Mouse (Mus musculus) liver, embryonic 12.5 days (tissue): ENCODE results near the gene Hipk1. TPM values are rescaled to one million over a fixed set of nuclear protein-coding genes. Genes with fewer than 3 reads are reported as not detected.

Experiments
- ATAC-seq: fragments of 200-750 bp; cut with Nextera tagmentation; 2 replicates; pipeline ENCODE4 v1.8.0; 2017; ENCODE audit warnings: moderate number of reproducible peaks, mild to moderate bottlenecking, moderate library complexity
- H3K27ac ChIP-seq: fragments of 300-500 bp; sonication (generic); 2 replicates; pipeline ENCODE4 v1.5.1; 2016; ENCODE audit warnings: mild to moderate bottlenecking
- H3K27me3 ChIP-seq: fragments of 300-500 bp; sonication (generic); replicated peaks from 2 replicates; pipeline ENCODE4 v1.6.1; 2016; ENCODE audit warnings: mild to moderate bottlenecking, moderate library complexity
- H3K36me3 ChIP-seq: fragments of 300-500 bp; sonication (generic); 2 replicates; pipeline ENCODE4 v1.6.1; 2016; ENCODE audit warnings: mild to moderate bottlenecking, moderate library complexity
- H3K4me1 ChIP-seq: fragments of 300-500 bp; sonication (generic); 2 replicates; pipeline ENCODE4 v1.6.1; 2016
- H3K4me2 ChIP-seq: fragments of 300-500 bp; sonication (generic); 2 replicates; pipeline ENCODE4 v1.6.1; 2016; ENCODE audit warnings: mild to moderate bottlenecking, moderate library complexity
- H3K4me3 ChIP-seq: fragments of 300-500 bp; sonication (generic); 2 replicates; pipeline ENCODE4 v1.5.1; 2016; ENCODE audit warnings: mild to moderate bottlenecking, moderate library complexity
- H3K9ac ChIP-seq: fragments of 300-500 bp; sonication (generic); 2 replicates; pipeline ENCODE4 v1.6.1; 2016; ENCODE audit warnings: mild to moderate bottlenecking, moderate library complexity
- H3K9me3 ChIP-seq: fragments of 300-500 bp; sonication (generic); replicated peaks from 2 replicates; pipeline ENCODE4 v1.6.1; 2016; ENCODE audit warnings: mild to moderate bottlenecking, moderate library complexity
- WGBS: fragments of 180-500 bp; shearing (Covaris S2); methylation state at CpG from one replicate; pipeline ENCODE4 v1.1.7; 2016; ENCODE audit not compliant: insufficient replicate concordance; 5-methylcytosine and 5-hydroxymethylcytosine counted together
- polyA plus RNA-seq: library from polyadenylated mRNA; unstranded; fragments of >200 nt; fragmentation: Nextera tagmentation; extraction: Ambion mirVana; gene quantifications from 2 replicates; pipeline ENCODE4 v1.2.1, GENCODE M21; 2016

Hipk1 gene
- polyA plus RNA-seq, 1 experiment from 2014 or later, result 17.7 TPM

DNA sequence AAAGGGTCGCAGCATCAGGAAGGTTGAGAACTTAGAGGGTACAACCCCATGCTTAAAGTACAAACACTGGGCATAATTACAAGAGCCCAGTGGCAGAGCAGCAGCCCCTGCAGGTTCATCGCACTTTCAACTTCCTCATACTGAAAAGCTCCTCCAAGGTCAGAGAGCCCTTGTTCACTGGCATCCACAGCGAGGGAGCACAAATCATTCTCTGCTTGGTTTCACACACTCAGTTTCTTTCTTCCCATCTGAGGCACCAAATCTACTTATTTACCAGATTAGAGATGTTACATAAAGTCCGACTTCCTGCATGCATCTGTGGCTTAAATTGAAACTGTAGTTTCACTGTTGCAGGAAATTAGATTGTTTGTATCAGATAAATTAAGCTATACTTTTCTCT, 18.5 kb downstream of the Hipk1 start:
- H3K27me3 ChIP-seq, result no peaks in the 10 kb centered on the region
- no peak overlapping the region for H3K4me3 ChIP-seq
- H3K9me3 ChIP-seq, result no peaks in the 10 kb centered on the region
- ATAC-seq, result no peak
- H3K27ac ChIP-seq, result no peak overlapping the region
- H3K9ac ChIP-seq, result no peak overlapping the region
- H3K4me1 ChIP-seq, result peaks cover 10% of the 10 kb centered on the region; the same call in 1 of the 2 replicates
- WGBS, result 69% methylated on average over 4 of the region's 4 CpGs
- H3K36me3 ChIP-seq, result peaks cover 95% of the 10 kb centered on the region
- no peak overlapping the region for H3K4me2 ChIP-seq

- H3K27me3 ChIP-seq, result no peaks in the 10 kb centered on the region
- peaks cover 10% of the 10 kb centered on the region; the same call in 1 of the 2 replicates for H3K4me1 ChIP-seq
- no peak overlapping the region for H3K4me3 ChIP-seq
- no peak overlapping the region for H3K27ac ChIP-seq
- 82% methylated on average over 9 of the region's 9 CpGs for WGBS
- H3K9me3 ChIP-seq, result no peaks in the 10 kb centered on the region
- no peak overlapping the region for H3K4me2 ChIP-seq
- no peak overlapping the region for H3K9ac ChIP-seq
- ATAC-seq, result no peak
- H3K36me3 ChIP-seq, result peaks cover 93% of the 10 kb centered on the region
These were observed 19.7 kb downstream of the Hipk1 start for GRCm38 (mm10) chr3:103771531-103772130.

GRCm38 (mm10) chr3:103766789-103767188, 24.6 kb downstream of the Hipk1 start:
- H3K36me3 ChIP-seq, result peaks cover 94% of the 10 kb centered on the region
- ATAC-seq, result no peak
- H3K27ac ChIP-seq, result no peak overlapping the region
- H3K9me3 ChIP-seq, result no peaks in the 10 kb centered on the region
- H3K27me3 ChIP-seq, result no peaks in the 10 kb centered on the region
- H3K9ac ChIP-seq, result no peak overlapping the region
- no peaks in the 10 kb centered on the region; the same call in 1 of the 2 replicates for H3K4me1 ChIP-seq
- H3K4me2 ChIP-seq, result no peak overlapping the region
- WGBS, result 82% methylated on average over 3 of the region's 3 CpGs
- no peak overlapping the region for H3K4me3 ChIP-seq

DNA sequence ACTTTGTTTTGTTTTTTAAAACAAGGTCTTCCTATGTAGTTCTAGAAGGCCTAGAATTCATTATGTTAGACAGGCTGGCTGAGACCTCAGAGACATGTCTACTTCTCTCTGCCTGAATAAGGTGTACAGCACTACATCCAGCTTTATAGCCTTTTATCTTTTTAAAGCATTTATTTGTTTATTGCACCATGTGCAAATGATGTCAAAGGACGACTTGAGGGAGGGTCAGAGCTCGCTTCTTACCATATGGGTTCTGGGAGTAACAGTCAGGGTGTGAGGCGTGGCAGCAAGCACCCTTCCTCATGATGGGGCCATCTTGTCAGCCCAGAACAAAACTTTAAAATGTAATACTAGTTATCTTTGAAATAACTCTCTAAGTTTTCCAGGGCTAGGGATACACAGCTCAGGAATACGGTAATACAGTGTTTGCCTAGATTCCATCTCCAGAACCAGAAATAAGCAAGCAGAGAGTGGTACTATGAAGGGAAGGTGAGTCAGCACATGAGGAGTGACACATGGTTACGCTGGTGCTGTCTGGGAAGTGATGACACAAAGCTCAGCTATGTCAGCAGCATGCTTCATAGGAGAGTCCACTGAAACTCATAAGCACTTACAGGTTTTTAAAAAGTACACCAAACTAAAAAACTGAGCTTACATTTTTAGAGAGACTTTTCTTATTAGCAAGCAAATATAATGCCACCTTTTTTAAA, 31.9 kb downstream of the Hipk1 start:
- Histone ChIP-seq H3K4me3 (no peak overlapping the region), H3K9me3 (no peaks in the 10 kb centered on the region), H3K4me2 (no peak overlapping the region), H3K36me3 (peaks cover 98% of the 10 kb centered on the region), H3K27ac (no peak overlapping the region), H3K9ac (no peak overlapping the region), H3K27me3 (no peaks in the 10 kb centered on the region), H3K4me1 (peaks cover 18% of the 10 kb centered on the region; the same call in 1 of the 2 replicates)
- WGBS, result 80% methylated on average over 5 of the region's 5 CpGs
- ATAC-seq, result no peak

GRCm38 (mm10) chr3:103758456-103758855, 32.9 kb downstream of the Hipk1 start:
- Histone ChIP-seq H3K4me3 (no peak overlapping the region), H3K9ac (no peak overlapping the region), H3K9me3 (no peaks in the 10 kb centered on the region), H3K27me3 (no peaks in the 10 kb centered on the region), H3K27ac (no peak overlapping the region), H3K4me2 (no peak overlapping the region), H3K36me3 (peaks cover 98% of the 10 kb centered on the region), H3K4me1 (peaks cover 18% of the 10 kb centered on the region; the same call in 1 of the 2 replicates)
- no peak for ATAC-seq
- WGBS, result 91% methylated on average over 7 of the region's 7 CpGs

- peaks cover 98% of the 10 kb centered on the region for H3K36me3 ChIP-seq
- no peak for ATAC-seq
- WGBS, result 87% methylated on average over 2 of the region's 2 CpGs
These were observed 34.4 kb downstream of the Hipk1 start for GRCm38 (mm10) chr3:103756920-103757319.

GRCm38 (mm10) chr3:103755351-103755750, 36.0 kb downstream of the Hipk1 start:
- H3K27ac ChIP-seq, result no peak overlapping the region
- ATAC-seq, result no peak
- no peak overlapping the region for H3K4me2 ChIP-seq
- 49% methylated on average over 3 of the region's 3 CpGs for WGBS
- no peaks in the 10 kb centered on the region for H3K27me3 ChIP-seq
- H3K9me3 ChIP-seq, result no peaks in the 10 kb centered on the region
- H3K36me3 ChIP-seq, result peaks cover 97% of the 10 kb centered on the region
- H3K9ac ChIP-seq, result no peak overlapping the region
- no peak overlapping the region for H3K4me3 ChIP-seq
- peaks cover 18% of the 10 kb centered on the region; the same call in 1 of the 2 replicates for H3K4me1 ChIP-seq

More at GRCm38 (mm10) chr3:103756920-103757319, 34.4 kb downstream of the Hipk1 start:
- Histone ChIP-seq H3K9me3 (no peaks in the 10 kb centered on the region), H3K4me1 (peaks cover 18% of the 10 kb centered on the region; the same call in 1 of the 2 replicates), H3K4me3 (no peak overlapping the region), H3K27ac (no peak overlapping the region), H3K4me2 (no peak overlapping the region), H3K9ac (no peak overlapping the region), H3K27me3 (no peaks in the 10 kb centered on the region)

GRCm38 (mm10) chr3:103751558-103751957, 39.8 kb downstream of the Hipk1 start:
- H3K4me3 ChIP-seq, result no peak overlapping the region
- H3K4me2 ChIP-seq, result no peak overlapping the region
- peaks cover 97% of the 10 kb centered on the region for H3K36me3 ChIP-seq
- H3K27me3 ChIP-seq, result no peaks in the 10 kb centered on the region
- no peak for ATAC-seq
- no peak overlapping the region for H3K9ac ChIP-seq
- WGBS, result 87% methylated on average over 2 of the region's 2 CpGs
- peaks cover 13% of the 10 kb centered on the region; the same call in 1 of the 2 replicates for H3K4me1 ChIP-seq
- no peak overlapping the region for H3K27ac ChIP-seq
- H3K9me3 ChIP-seq, result no peaks in the 10 kb centered on the region

DNA sequence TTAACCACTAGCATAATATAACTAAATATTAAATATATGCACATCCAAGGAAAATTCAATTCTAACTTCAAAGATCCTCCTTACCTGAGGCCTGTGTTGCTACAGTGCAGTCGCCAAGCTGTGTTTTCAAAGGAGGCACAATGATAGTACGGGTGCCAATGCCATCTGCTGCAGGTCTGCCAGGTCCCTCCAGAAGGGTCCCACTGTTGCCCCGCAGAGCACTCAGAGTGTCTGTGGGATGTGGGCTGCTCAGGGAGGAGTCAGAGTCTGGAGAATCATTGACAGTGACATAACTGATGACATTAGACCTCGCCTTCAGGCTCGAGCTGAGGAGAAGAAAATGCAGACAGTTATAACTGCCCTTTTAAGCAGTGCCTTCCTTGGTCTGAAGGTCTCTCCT, 44.7 kb downstream of the Hipk1 start:
- no peaks in the 10 kb centered on the region for H3K27me3 ChIP-seq
- H3K4me2 ChIP-seq, result no peak overlapping the region
- H3K4me3 ChIP-seq, result no peak overlapping the region
- no peaks in the 10 kb centered on the region for H3K4me1 ChIP-seq
- no peak overlapping the region for H3K9ac ChIP-seq
- H3K9me3 ChIP-seq, result no peaks in the 10 kb centered on the region
- H3K36me3 ChIP-seq, result peaks cover 94% of the 10 kb centered on the region
- no peak for ATAC-seq
- WGBS, result 82% methylated on average over 5 of the region's 5 CpGs
- no peak overlapping the region for H3K27ac ChIP-seq

DNA sequence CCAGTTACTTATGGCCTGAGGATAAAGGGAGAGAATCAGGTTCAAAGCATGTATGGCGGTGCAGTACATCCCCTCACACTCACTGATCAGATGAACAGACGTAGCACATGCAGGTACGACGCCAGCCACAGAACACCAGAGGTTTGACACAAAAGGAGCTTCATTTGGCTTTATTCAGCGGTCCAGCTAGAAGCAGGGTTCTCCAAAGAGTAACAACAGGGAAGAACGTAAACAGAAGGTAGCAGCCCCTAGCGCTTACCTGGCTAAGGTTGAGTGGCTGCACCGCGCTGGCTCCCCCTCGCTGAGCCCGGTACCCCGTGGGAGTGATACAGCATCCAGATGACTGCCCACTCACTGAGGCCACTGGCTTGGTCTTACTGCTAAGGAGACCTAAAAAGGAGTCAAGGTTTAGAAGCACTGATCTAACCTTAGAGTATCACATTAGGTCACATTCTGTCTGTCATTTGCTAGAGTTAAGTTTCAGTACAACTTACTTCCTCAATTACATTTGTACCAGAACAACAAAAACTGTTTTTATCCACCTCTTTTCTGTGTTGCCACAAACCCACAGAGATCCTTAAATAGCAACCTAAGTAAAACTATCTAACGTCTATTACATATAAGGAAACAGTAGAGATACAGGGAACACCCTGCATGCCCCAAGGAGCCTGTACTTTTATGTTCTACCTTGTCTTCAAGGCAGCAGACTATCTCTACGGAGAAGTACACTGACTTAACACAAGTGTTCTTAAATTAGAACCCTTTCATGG, 46.2 kb downstream of the Hipk1 start:
- Histone ChIP-seq H3K4me2 (no peak overlapping the region), H3K36me3 (peaks cover 97% of the 10 kb centered on the region), H3K4me3 (no peak overlapping the region), H3K9me3 (no peaks in the 10 kb centered on the region), H3K27me3 (no peaks in the 10 kb centered on the region), H3K27ac (no peak overlapping the region), H3K4me1 (no peaks in the 10 kb centered on the region), H3K9ac (no peak overlapping the region)
- ATAC-seq, result no peak
- WGBS, result 84% methylated on average over 14 of the region's 14 CpGs

- Histone ChIP-seq H3K4me3 (no peak overlapping the region), H3K27me3 (no peaks in the 10 kb centered on the region), H3K9ac (no peak overlapping the region), H3K4me2 (no peak overlapping the region), H3K27ac (no peak overlapping the region), H3K9me3 (no peaks in the 10 kb centered on the region), H3K36me3 (peaks cover 77% of the 10 kb centered on the region), H3K4me1 (peaks cover 8% of the 10 kb centered on the region)
- no peak for ATAC-seq
- 93% methylated on average over 6 of the region's 6 CpGs for WGBS
These were observed 48.2 kb downstream of the Hipk1 start for GRCm38 (mm10) chr3:103743208-103743607.

DNA sequence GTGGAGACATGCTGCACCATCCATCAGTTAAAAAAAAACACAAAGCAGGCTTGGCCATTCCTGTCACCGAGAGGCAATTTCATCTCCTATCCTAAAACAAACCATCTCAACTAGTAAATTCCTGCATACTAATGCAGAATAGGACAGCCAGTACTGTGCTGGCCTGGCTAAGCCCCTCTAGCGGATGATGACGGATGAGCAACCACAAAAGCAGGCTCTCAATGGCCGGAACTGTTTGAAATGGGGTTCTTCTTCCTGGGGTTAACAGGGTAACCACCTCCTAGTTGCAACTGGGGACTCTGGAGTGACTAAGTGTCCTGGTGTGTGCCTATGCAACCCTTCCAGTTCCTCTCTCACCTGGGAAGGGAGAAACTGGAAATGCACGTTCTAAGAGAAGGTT, 51.0 kb downstream of the Hipk1 start:
- H3K36me3 ChIP-seq, result peaks cover 55% of the 10 kb centered on the region
- H3K4me1 ChIP-seq, result peaks cover 19% of the 10 kb centered on the region
- H3K9me3 ChIP-seq, result no peaks in the 10 kb centered on the region
- no peak overlapping the region for H3K9ac ChIP-seq
- no peak overlapping the region for H3K4me2 ChIP-seq
- ATAC-seq, result no peak
- no peak overlapping the region for H3K4me3 ChIP-seq
- no peak overlapping the region for H3K27ac ChIP-seq
- WGBS, result 76% methylated on average over 5 of the region's 5 CpGs
- no peaks in the 10 kb centered on the region for H3K27me3 ChIP-seq
